Mouse (Mus musculus): ENCODE results near the gene Ccdc171.

GRCm38 (mm10) chr4:83681081-83681480 is 155.7 kb downstream of the Ccdc171 start:
- TF ChIP-seq ZNF384 (IDR thresholded peaks at IDR 0.05; ENCODE audit: low read depth, low read length) (no peak), HCFC1 (IDR thresholded peaks at IDR 0.05; ENCODE audit: borderline replicate concordance, insufficient read depth, low read length) (no peak)
